Mouse (Mus musculus) thymus, adult 2 months (tissue): ENCODE data around the gene Cttnbp2.

Source experiments
- CTCF ChIP-seq: fragments of 200-500 bp; IDR thresholded peaks from 2 replicates; pipeline ENCODE4 v1.5.1; 2012; ENCODE audit warnings: mild to moderate bottlenecking, control low read depth, low read length, moderate library complexity, borderline replicate concordance; ENCODE audit not compliant: control insufficient read depth, poor library complexity, insufficient read depth; ENCODE audit errors: extremely low read depth
- POLR2A ChIP-seq: fragments of 200-500 bp; IDR thresholded peaks from 2 replicates; pipeline ENCODE4 v1.6.1; 2012; ENCODE audit warnings: mild to moderate bottlenecking, low read length, control low read depth, moderate library complexity; ENCODE audit not compliant: control insufficient read depth, poor library complexity, insufficient read depth; ENCODE audit errors: extremely low read depth

DNA sequence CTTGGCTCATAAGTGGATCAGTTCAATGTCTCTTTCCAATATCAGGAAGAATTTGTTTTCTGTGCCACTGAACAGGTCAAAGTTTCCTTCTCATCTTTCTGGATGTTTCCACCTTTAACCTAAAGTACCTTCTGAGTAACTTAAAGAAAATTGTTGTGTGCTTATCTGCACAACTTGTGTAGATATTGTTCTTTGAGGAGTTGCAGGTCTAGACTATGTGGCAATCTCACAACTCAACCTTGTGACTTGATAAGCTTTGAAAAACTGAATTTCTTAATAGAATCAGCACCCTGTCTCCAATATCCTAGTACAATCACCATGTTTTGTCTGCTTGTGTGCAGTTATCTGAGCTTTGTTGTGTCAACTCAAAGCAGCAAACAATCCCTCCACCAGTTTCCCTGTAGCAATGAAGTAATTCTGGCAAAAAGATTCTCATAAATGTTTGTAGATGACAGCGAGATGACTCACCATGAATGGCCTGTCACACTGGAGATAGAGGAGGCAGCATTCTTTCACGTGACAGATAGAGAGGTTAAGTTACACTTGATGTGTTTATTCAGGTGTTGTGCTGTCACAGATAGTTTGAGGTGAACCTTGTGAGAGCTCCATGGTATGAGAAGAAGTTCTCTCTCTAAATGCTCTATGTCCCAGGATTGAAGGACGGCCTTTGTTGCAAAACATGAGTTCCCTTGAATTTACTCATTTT lies 165.3 kb downstream of the Cttnbp2 start:
- TF ChIP-seq POLR2A (no peak), CTCF (no peak)
